Mouse (Mus musculus): ENCODE data around the gene Nrbf2. TPM values are rescaled to one million over a fixed set of nuclear protein-coding genes. Genes with fewer than 3 reads are reported as not detected.

The Nrbf2 gene
- polyA plus RNA-seq (2016; fragmentation: Nextera tagmentation; extraction: Ambion mirVana) = 38.7 and 40.5 TPM in 2 replicates

DNA sequence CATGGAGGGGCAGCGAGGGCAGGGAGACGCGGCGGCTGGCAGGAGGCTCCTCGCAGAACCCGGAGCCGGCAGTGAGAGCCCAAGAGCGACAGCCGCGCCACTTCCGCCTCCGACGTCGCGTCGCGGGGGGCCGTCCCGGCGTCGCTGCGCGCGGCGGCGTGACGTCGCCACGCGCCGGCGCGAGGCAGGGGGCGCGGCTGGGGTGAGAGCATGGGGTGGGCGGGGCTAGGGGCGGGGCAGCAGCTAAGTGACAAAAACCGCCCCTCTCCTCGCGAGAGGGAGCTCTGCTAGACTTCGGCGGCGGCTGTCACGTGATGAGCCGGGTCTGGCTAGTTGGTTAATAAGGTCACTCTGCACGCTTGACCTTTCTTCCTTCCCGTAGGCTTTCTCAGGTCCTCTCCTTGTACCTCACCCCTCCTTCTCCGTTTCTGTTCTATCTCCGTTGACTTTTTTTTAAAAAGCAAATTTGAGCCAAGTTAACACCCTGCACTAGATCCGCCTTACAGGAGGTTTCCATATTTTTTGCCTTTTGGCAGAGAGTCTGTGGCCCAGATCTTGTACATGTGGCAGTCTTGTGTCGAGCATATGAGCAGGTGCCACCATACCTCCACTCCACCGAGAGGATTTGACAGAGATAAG lies at the start of gene Nrbf2:
Gene Nrbf2 (minus strand): TSS at position 130 of the 639 bp plus-strand sequence.
- no peaks in the 10 kb centered on the region for H3K27me3 ChIP-seq (ENCODE audit: low read depth, poor library complexity, severe bottlenecking)
- H3K36me3 ChIP-seq = no peaks in the 10 kb centered on the region
- peak within 1 kb of the TSS; percentile 86 for H3K27ac ChIP-seq (replicated peaks)
- peaks cover 28% of the 10 kb centered on the region for H3K4me1 ChIP-seq
- WGBS = 3% methylated on average over 52 of the region's 52 CpGs
- peak within 1 kb of the TSS; percentile 95 for H3K4me3 ChIP-seq
- H3K9me3 ChIP-seq (replicated peaks) = no peaks in the 10 kb centered on the region
- peak; percentile 93 for DNase-seq (ENCODE audit: low spot score)

DNA sequence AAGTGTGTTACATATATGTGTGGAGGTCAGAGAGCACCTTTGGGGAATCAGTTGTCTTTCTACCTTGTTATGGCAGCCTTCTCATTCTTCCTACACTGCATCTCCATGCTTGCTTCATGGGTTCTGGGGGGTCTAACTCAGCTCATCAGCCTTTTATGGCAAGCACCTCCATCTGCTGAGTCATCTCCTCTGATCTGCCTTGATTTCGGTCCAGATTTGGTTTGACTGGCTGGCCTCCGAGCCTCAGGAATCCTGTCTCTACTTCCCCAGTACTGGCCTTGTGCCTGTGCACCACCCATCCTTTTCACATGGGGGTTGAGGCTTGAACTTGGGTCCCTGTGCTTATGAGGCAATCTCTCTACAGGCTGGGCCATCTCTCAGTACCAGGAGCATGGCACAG lies 45.5 kb upstream of the Nrbf2 start:
- Histone ChIP-seq H3K9me3 (replicated peaks) (no peaks in the 10 kb centered on the region), H3K27me3 (ENCODE audit: low read depth, poor library complexity, severe bottlenecking) (no peaks in the 10 kb centered on the region), H3K4me1 (peaks cover 10% of the 10 kb centered on the region; the same call in 1 of the 2 replicates), H3K36me3 (no peaks in the 10 kb centered on the region), H3K27ac (replicated peaks) (no peak overlapping the region), H3K4me3 (no peak overlapping the region)
- no peak for DNase-seq (ENCODE audit: low spot score)
- WGBS = 87% methylated on average over 2 of the region's 2 CpGs

DNA sequence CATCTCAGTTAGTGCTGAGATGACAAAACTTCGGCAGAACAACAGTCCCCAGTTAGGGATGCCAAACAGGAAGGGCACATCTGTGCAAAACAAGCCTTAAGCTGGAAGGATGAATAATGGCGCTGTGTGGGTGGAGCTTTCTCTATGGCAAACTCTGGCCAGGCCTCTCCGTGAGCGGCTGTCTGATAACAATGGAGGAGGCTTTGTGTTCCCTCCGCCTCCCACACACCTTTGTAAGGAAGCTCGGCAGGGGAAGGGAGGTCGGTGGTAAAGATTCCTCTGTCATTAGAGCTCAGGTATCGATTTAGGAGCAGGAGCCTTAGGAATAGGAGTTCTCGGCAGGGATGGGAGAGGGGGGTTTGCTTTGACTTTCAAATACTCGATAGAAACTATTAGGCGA lies 44.6 kb upstream of the Nrbf2 start:
- Histone ChIP-seq H3K27me3 (ENCODE audit: low read depth, poor library complexity, severe bottlenecking) (no peaks in the 10 kb centered on the region), H3K27ac (replicated peaks) (peak overlapping the region; percentile 38; the same call in 1 of the 2 replicates), H3K4me1 (peaks cover 5% of the 10 kb centered on the region; the same call in 1 of the 2 replicates), H3K9me3 (replicated peaks) (no peaks in the 10 kb centered on the region), H3K36me3 (no peaks in the 10 kb centered on the region), H3K4me3 (no peak overlapping the region)
- WGBS = 34% methylated on average over 11 of the region's 11 CpGs
- DNase-seq (ENCODE audit: low spot score) = no peak

- H3K4me1 ChIP-seq = peaks cover 5% of the 10 kb centered on the region; the same call in 1 of the 2 replicates
- H3K27ac ChIP-seq (replicated peaks) = no peak overlapping the region
- H3K36me3 ChIP-seq = no peaks in the 10 kb centered on the region
- H3K27me3 ChIP-seq (ENCODE audit: low read depth, poor library complexity, severe bottlenecking) = no peaks in the 10 kb centered on the region
- no peak for DNase-seq (ENCODE audit: low spot score)
- 91% methylated on average over 5 of the region's 5 CpGs for WGBS
- H3K4me3 ChIP-seq = no peak overlapping the region
- no peaks in the 10 kb centered on the region for H3K9me3 ChIP-seq (replicated peaks)
Measured at GRCm38 (mm10) chr10:67328208-67328607, 43.1 kb upstream of the Nrbf2 start.

DNA sequence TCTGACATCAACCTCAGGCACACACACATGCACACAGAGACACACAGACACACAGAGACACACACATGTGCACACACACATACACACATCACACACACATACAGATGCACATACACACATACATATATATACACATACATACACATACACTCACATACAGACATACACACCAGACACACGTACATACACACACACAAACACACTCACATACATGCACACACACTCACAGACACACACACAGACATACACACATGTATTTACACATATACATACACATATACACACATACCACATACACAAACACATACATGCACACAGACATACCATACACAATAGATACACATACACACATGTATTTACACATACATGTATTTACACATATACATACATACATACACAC lies 38.9 kb upstream of the Nrbf2 start:
- H3K4me1 ChIP-seq = peaks cover 11% of the 10 kb centered on the region
- no peaks in the 10 kb centered on the region for H3K9me3 ChIP-seq (replicated peaks)
- no peak overlapping the region for H3K4me3 ChIP-seq
- 88% methylated on average over 1 of the region's 1 CpGs for WGBS
- DNase-seq (ENCODE audit: low spot score) = no peak
- H3K27me3 ChIP-seq (ENCODE audit: low read depth, poor library complexity, severe bottlenecking) = peaks cover 36% of the 10 kb centered on the region
- no peaks in the 10 kb centered on the region for H3K36me3 ChIP-seq
- no peak overlapping the region for H3K27ac ChIP-seq (replicated peaks)

DNA sequence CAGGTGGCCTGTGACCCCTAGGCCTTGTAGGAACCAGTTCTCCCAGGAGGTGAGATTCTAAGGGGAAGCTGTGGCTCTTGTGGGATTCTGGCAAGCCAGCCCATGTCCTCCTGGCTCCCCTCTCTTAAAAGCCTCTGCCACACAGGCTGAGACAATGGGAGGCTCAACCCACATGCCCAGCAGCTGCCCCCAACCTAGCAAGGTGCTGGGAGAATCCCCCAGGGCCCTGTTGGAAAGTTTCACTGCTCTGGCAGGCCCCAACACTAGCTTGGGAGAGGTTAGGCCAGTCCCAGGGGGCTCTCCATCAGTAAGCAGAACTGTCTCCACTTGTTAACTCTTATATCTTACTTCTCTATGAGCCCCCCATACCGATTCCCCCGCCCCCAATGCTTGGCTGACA lies 36.3 kb upstream of the Nrbf2 start:
- WGBS = 78% methylated on average over 2 of the region's 2 CpGs
- Histone ChIP-seq H3K27ac (replicated peaks) (no peak overlapping the region), H3K27me3 (ENCODE audit: low read depth, poor library complexity, severe bottlenecking) (peaks cover 62% of the 10 kb centered on the region), H3K9me3 (replicated peaks) (no peaks in the 10 kb centered on the region), H3K36me3 (no peaks in the 10 kb centered on the region), H3K4me1 (peaks cover 26% of the 10 kb centered on the region), H3K4me3 (no peak overlapping the region)
- no peak for DNase-seq (ENCODE audit: low spot score)

- peaks cover 66% of the 10 kb centered on the region for H3K27me3 ChIP-seq (ENCODE audit: low read depth, poor library complexity, severe bottlenecking)
- no peaks in the 10 kb centered on the region for H3K9me3 ChIP-seq (replicated peaks)
- no peaks in the 10 kb centered on the region for H3K36me3 ChIP-seq
- no peak overlapping the region; the same call in 1 of the 2 replicates for H3K27ac ChIP-seq (replicated peaks)
- peaks cover 29% of the 10 kb centered on the region for H3K4me1 ChIP-seq
- 8% methylated on average over 17 of the region's 17 CpGs for WGBS
- H3K4me3 ChIP-seq = peak overlapping the region; percentile 37
- peak; percentile 22 for DNase-seq (ENCODE audit: low spot score)
Measured at GRCm38 (mm10) chr10:67320207-67320859, 35.2 kb upstream of the Nrbf2 start.

GRCm38 (mm10) chr10:67319016-67319725 lies 34.1 kb upstream of the Nrbf2 start:
- H3K36me3 ChIP-seq = no peaks in the 10 kb centered on the region
- no peaks in the 10 kb centered on the region for H3K9me3 ChIP-seq (replicated peaks)
- H3K4me1 ChIP-seq = peaks cover 29% of the 10 kb centered on the region
- no peak for DNase-seq (ENCODE audit: low spot score)
- peaks cover 66% of the 10 kb centered on the region for H3K27me3 ChIP-seq (ENCODE audit: low read depth, poor library complexity, severe bottlenecking)
- no peak overlapping the region for H3K27ac ChIP-seq (replicated peaks)
- no peak overlapping the region for H3K4me3 ChIP-seq
- 66% methylated on average over 13 of the region's 13 CpGs for WGBS

GRCm38 (mm10) chr10:67317931-67318460 lies 32.9 kb upstream of the Nrbf2 start:
- DNase-seq (ENCODE audit: low spot score) = peak; percentile 55
- no peak overlapping the region for H3K27ac ChIP-seq (replicated peaks)

DNA sequence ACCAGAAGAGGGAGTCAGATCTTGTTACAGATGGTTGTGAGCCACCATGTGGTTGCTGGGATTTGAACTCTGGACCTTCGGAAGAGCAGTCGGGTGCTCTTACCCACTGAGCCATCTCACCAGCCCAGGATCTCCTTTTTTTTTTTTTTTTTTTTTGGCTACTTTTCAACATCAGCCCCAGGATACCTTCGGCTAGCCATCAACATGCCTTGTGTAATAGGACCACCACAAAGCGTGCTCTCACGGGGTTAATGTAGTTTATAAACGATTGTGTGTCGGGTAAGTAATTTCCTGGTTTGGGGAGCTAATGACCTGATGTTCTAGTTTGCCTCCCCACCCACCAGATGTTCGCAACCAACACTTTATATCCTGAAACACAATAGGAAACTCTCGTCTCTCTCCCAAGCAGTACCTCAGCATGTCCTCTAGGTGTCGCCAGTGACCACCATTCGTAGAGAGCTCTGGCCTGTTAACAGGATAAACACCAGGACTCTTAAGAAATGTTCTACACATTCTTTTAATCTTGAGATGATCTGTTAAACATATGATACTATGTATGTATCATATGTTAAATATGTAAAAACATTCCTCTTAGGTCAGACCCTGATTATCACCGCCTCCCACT lies 29.8 kb upstream of the Nrbf2 start:
- no peak overlapping the region for H3K27ac ChIP-seq (replicated peaks)
- no peaks in the 10 kb centered on the region for H3K9me3 ChIP-seq (replicated peaks)
- H3K4me1 ChIP-seq = peaks cover 23% of the 10 kb centered on the region
- H3K4me3 ChIP-seq = no peak overlapping the region
- H3K36me3 ChIP-seq = no peaks in the 10 kb centered on the region
- 18% methylated on average over 12 of the region's 12 CpGs for WGBS
- peak; percentile 71 for DNase-seq (ENCODE audit: low spot score)
- peaks cover 39% of the 10 kb centered on the region for H3K27me3 ChIP-seq (ENCODE audit: low read depth, poor library complexity, severe bottlenecking)

More at GRCm38 (mm10) chr10:67317931-67318460, 32.9 kb upstream of the Nrbf2 start:
- Histone ChIP-seq H3K9me3 (replicated peaks) (no peaks in the 10 kb centered on the region), H3K4me3 (peak overlapping the region; percentile 48), H3K27me3 (ENCODE audit: low read depth, poor library complexity, severe bottlenecking) (peaks cover 66% of the 10 kb centered on the region), H3K4me1 (peaks cover 29% of the 10 kb centered on the region), H3K36me3 (no peaks in the 10 kb centered on the region)
- WGBS = under 1% methylated on average over 20 of the region's 20 CpGs

GRCm38 (mm10) chr10:67312456-67312855 lies 27.4 kb upstream of the Nrbf2 start:
- Histone ChIP-seq H3K36me3 (no peaks in the 10 kb centered on the region), H3K4me1 (peaks cover 6% of the 10 kb centered on the region; the same call in 1 of the 2 replicates), H3K27me3 (ENCODE audit: low read depth, poor library complexity, severe bottlenecking) (peaks cover 14% of the 10 kb centered on the region), H3K4me3 (no peak overlapping the region), H3K27ac (replicated peaks) (no peak overlapping the region), H3K9me3 (replicated peaks) (no peaks in the 10 kb centered on the region)
- 73% methylated on average over 6 of the region's 6 CpGs for WGBS
- no peak for DNase-seq (ENCODE audit: low spot score)

GRCm38 (mm10) chr10:67311277-67311959 lies 26.3 kb upstream of the Nrbf2 start:
- H3K27me3 ChIP-seq (ENCODE audit: low read depth, poor library complexity, severe bottlenecking) = peaks cover 4% of the 10 kb centered on the region
- 38% methylated on average over 9 of the region's 9 CpGs for WGBS
- peaks cover 3% of the 10 kb centered on the region; the same call in 1 of the 2 replicates for H3K4me1 ChIP-seq
- H3K9me3 ChIP-seq (replicated peaks) = no peaks in the 10 kb centered on the region
- no peaks in the 10 kb centered on the region for H3K36me3 ChIP-seq
- H3K27ac ChIP-seq (replicated peaks) = no peak overlapping the region
- DNase-seq (ENCODE audit: low spot score) = peak; percentile 57
- H3K4me3 ChIP-seq = no peak overlapping the region
